Mouse (Mus musculus) G1E (cell line): ENCODE measurements around the gene Krt9. TPM values are rescaled to one million over a fixed set of nuclear protein-coding genes. Genes with fewer than 3 reads are reported as not detected.

Experiments used
- ATAC-seq: 2 replicates; pipeline ENCODE4 v1.8.0; 2016; ENCODE audit warnings: mild to moderate bottlenecking; ENCODE audit not compliant: insufficient number of reproducible peaks, poor library complexity, low FRiP score, severe bottlenecking; ENCODE audit errors: extremely low read depth
- DNase-seq: peaks from one replicate; pipeline ENCODE4 v3.0.0; 2012; ENCODE audit warnings: low spot score
- H3K27me3 ChIP-seq: 2 replicates; pipeline ENCODE4 v1.6.1; 2012; ENCODE audit warnings: mild to moderate bottlenecking, low read length, inconsistent platforms; ENCODE audit not compliant: insufficient read depth
- H3K36me3 ChIP-seq: replicated peaks from 2 replicates; pipeline ENCODE3; 2012; ENCODE audit warnings: mild to moderate bottlenecking, inconsistent platforms
- H3K4me1 ChIP-seq: 2 replicates; pipeline ENCODE4 v1.6.1; 2012; ENCODE audit warnings: low read depth, low read length, inconsistent platforms, mixed read lengths; ENCODE audit not compliant: insufficient read depth
- H3K4me3 ChIP-seq: 2 replicates; pipeline ENCODE4 v1.5.1; 2012; ENCODE audit warnings: low read depth, mild to moderate bottlenecking, inconsistent platforms, low read length, moderate library complexity, mixed read lengths
- H3K9me3 ChIP-seq: replicated peaks from 2 replicates; pipeline ENCODE4 v1.6.1; 2012; ENCODE audit warnings: inconsistent platforms
- CTCF ChIP-seq: IDR thresholded peaks from 2 replicates; pipeline ENCODE4 v1.5.1; 2012; ENCODE audit warnings: low read depth, low read length, inconsistent platforms, mixed read lengths
- GATA1 ChIP-seq: IDR thresholded peaks from 2 replicates; pipeline ENCODE4 v1.6.1; 2012; ENCODE audit warnings: borderline replicate concordance, low read length, inconsistent platforms, mixed read lengths
- GATA2 ChIP-seq: IDR thresholded peaks from 2 replicates; pipeline ENCODE4 v1.6.1; 2012; ENCODE audit warnings: low read depth, low read length, inconsistent platforms, borderline replicate concordance
- POLR2AphosphoS5 ChIP-seq: IDR thresholded peaks from 2 replicates; pipeline ENCODE4 v1.6.1; 2012; ENCODE audit warnings: low read depth, low read length, inconsistent platforms; ENCODE audit not compliant: insufficient replicate concordance
- TAL1 ChIP-seq: conservative IDR thresholded peaks from 2 replicates; pipeline ENCODE4 v1.6.1; 2012; ENCODE audit warnings: low read depth, low read length, inconsistent platforms, mixed read lengths
- polyA plus RNA-seq: library from polyadenylated mRNA; stranded (reverse); fragments of >175 nt; gene quantifications from 2 replicates; pipeline ENCODE4 v1.2.3, GENCODE M21; 2012
- total RNA-seq, 2 experiments: library from RNA; stranded (forward) in 1 of 2; stranded (reverse) in 1 of 2; fragments of 200-1000 nt in 1 of 2; fragments of >200 nt in 1 of 2; fragmentation: Nextera tagmentation in 1 of 2; gene quantifications; 2 replicates each; pipeline ENCODE4 v1.2.3; 2014 to 2017

Gene Krt9
- total and polyA plus RNA-seq, 3 experiments, result not detected

DNA sequence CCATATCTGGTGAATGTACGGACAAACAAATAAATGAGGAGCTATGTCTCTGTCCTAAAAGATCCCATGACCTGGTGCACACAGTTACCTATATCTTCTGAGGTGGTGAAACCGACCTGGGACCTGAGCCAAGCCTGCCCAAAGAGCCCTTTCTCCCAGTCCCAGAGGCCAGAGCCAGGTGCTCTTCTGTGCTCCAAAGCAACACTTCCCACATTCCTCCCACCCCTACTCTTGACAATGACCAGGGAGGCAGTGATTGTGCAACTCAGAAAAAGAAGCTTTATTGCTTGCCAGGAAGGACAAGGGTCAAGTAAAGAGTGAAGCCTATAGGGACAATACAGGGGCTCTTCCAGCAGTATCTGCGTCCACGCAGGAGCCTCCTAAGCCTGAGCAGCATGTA is 9.9 kb upstream of the Krt9 start:
- H3K4me1 ChIP-seq, result no peaks in the 10 kb centered on the region
- H3K36me3 ChIP-seq, result no peaks in the 10 kb centered on the region
- peaks cover 82% of the 10 kb centered on the region for H3K9me3 ChIP-seq
- no peak overlapping the region for H3K4me3 ChIP-seq
- no peaks in the 10 kb centered on the region; the same call in 1 of the 2 replicates for H3K27me3 ChIP-seq
- DNase-seq (no peak), ATAC-seq (no peak)
- no peak for TF ChIP-seq CTCF

DNA sequence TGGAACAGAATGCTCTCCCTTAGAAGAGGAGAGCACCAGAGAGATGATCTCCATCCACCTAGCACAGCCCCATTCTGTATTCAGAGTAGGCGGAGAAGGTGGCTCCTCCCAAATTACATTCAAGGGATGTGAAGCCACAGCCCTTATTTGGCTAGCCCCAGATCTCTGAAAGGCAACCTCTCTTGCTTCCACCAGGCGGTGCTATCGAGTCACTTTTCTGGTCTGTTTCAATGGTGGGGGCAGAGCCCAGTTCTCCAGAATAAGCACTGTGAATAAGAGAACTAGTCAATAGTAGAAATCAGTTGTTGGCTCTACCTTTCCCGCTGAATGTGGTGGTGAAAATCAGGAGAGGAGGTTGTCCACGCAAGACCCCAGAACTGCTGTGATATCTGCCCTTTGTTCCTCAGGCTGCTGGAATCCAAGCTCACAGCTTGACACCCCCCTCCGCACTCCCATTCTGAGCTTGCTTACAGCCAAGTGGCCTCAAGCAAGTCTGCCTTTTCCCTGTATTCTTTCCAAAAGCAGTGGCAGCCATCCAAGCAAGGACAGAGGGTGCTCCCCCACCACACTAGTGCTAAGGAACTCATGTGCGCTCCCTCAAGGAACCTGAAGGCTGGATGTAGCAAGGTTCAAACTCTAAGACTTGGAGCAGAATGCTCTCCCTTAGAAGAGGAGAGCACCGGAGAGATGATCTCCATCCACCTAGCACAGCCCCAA is 7.2 kb upstream of the Krt9 start:
- peaks cover 68% of the 10 kb centered on the region for H3K9me3 ChIP-seq
- H3K4me3 ChIP-seq, result no peak overlapping the region
- no peaks in the 10 kb centered on the region for H3K4me1 ChIP-seq
- no peak for TF ChIP-seq POLR2AphosphoS5
- no peak for TF ChIP-seq GATA1
- TF ChIP-seq TAL1, result no peak
- no peak for TF ChIP-seq CTCF
- TF ChIP-seq GATA2, result no peak
- DNase-seq (no peak), ATAC-seq (no peak)
- no peaks in the 10 kb centered on the region; the same call in 1 of the 2 replicates for H3K27me3 ChIP-seq
- no peaks in the 10 kb centered on the region for H3K36me3 ChIP-seq

DNA sequence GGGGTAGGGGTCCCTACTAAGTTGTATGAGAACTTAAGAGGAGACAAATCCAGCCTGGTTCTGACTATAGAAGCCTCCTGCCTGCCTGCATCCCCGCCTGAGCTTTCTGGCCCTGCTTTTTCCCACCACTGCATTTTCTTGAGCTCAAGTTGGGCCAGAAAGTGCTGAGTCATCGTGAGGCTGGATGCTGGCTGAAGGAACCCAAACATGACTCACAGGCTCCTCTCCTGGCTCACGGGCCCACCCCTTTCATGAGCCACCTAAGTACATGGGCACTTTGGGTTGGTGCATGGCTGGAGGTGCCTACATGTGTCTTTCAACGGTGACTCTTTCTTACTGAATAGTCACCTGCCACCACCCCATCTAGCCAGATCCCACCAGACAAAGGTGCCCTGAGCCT is 5.6 kb upstream of the Krt9 start:
- ATAC-seq (no peak), DNase-seq (no peak)
- Histone ChIP-seq H3K36me3 (no peaks in the 10 kb centered on the region), H3K4me1 (no peaks in the 10 kb centered on the region), H3K9me3 (peaks cover 68% of the 10 kb centered on the region), H3K27me3 (no peaks in the 10 kb centered on the region), H3K4me3 (no peak overlapping the region)
- TF ChIP-seq TAL1, result no peak
- no peak for TF ChIP-seq CTCF
- TF ChIP-seq POLR2AphosphoS5, result no peak
- no peak for TF ChIP-seq GATA1
- no peak for TF ChIP-seq GATA2

DNA sequence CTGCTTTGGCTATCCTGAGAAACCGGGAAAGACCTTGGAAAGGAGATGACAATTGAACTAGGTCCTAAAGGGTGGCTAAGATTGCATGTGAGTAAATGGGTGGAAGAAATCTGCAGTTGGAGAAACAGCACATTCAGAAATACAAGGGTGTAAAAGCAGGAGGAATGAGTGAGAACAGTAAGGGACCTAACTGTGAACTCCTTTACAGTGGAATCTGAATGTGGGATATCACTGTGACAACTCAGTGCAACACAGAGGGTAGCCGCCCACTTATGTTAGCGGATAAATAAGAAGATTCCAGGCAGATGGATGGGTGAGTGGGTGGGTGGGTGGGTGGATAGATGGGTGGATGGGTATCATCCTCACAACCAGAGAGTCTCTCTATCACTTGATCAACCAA is 1.2 kb downstream of the Krt9 start:
- no peak for ATAC-seq
- Histone ChIP-seq H3K4me3 (no peak overlapping the region), H3K36me3 (no peaks in the 10 kb centered on the region), H3K4me1 (no peaks in the 10 kb centered on the region), H3K9me3 (peaks cover 64% of the 10 kb centered on the region), H3K27me3 (no peaks in the 10 kb centered on the region)
- DNase-seq, result no peak
- TF ChIP-seq GATA1, result no peak
- TF ChIP-seq TAL1, result no peak
- no peak for TF ChIP-seq CTCF
- TF ChIP-seq POLR2AphosphoS5, result no peak
- no peak for TF ChIP-seq GATA2

DNA sequence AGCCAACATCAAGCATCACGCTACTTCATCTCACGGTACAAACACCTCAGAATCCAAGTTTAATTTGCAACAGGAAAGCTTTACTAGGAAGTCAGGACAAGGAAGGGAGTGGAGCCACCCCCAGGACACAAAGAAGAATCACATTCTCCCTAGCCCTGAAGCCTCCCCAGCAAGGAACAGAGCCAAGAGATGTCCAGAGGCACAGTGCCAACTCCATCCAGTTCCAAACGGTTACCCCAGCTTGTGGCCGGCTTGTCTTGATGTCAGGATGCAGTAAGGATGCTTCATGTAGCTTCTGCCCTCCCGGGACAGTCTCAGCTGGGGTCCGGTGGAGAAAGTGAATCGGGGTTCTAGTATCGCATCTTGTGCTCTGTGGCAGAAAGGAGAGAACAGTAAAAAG is 6.3 kb downstream of the Krt9 start:
- no peak for DNase-seq
- TF ChIP-seq TAL1 (no peak), GATA2 (no peak), CTCF (no peak), GATA1 (no peak), POLR2AphosphoS5 (no peak)
- no peaks in the 10 kb centered on the region for H3K36me3 ChIP-seq
- ATAC-seq, result no peak
- H3K4me1 ChIP-seq, result no peaks in the 10 kb centered on the region
- H3K27me3 ChIP-seq, result no peaks in the 10 kb centered on the region
- peaks cover 71% of the 10 kb centered on the region for H3K9me3 ChIP-seq
- no peak overlapping the region for H3K4me3 ChIP-seq

DNA sequence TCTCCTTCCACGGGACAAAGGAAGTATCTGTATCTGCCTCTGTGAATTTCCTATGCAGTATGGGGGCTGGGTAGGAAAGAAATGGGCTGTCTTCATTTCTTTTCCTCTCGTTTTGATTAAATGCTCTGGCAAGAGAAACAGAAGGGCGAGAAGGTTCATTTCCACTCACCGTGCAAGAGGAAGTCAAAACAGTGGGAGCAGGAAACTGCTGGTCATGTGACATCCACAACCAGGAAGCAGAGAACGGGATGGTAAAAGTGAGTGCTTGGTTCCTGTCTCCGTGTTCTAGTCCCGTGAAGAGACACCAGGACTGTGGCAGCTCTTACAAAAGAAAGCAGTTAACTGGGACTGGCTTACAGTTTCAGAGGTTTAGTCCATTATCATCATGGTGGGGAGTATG is 11.3 kb downstream of the Krt9 start:
- H3K4me3 ChIP-seq, result no peak overlapping the region
- H3K36me3 ChIP-seq, result no peaks in the 10 kb centered on the region
- DNase-seq (no peak), ATAC-seq (no peak)
- no peaks in the 10 kb centered on the region for H3K4me1 ChIP-seq
- H3K9me3 ChIP-seq, result peaks cover 71% of the 10 kb centered on the region
- no peaks in the 10 kb centered on the region for H3K27me3 ChIP-seq
- TF ChIP-seq CTCF (no peak), GATA1 (no peak), GATA2 (no peak), POLR2AphosphoS5 (no peak), TAL1 (no peak)
